ENCODE assay signal across 16 mouse cellular contexts in the genomic region with DNA sequence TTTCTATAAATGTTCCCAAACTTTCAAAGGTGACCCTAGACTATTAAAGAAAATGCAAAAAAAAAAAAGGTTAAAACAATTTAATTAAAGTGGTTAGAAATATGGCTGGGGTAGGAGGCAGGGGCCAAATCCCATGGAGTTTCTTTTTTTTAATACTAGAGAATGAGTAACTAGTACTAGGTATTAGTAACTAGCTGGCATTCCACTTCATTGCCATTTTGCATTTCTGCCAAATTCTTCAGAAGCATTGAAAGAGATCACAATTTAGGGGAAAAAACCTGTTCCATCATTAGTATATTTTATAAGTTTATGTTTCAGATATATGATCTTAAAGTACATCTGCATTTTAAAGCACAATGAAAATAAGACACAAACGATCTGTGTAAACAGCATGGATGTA.
"Had no signal": no experiment of that assay in that cellular context is flagged by ENCODE, and none has a peak within 500 bp of the region (broad histone marks: within the 10 kb centered on the region; RNA-seq: fewer than 3 reads in every experiment).

No protein-coding gene starts in this region.

- DNase-seq: retina, postnatal 1 day; right cerebral cortex, adult 18-20 months; right cerebral cortex, postnatal 14 days; right cerebral cortex, postnatal 25 days; right cerebral cortex, postnatal 4 days; spleen, adult 18-20 months; thymus, adult 18-20 months; thymus, adult 2 months; thymus, postnatal 14 days; thymus, postnatal 25 days; thymus, postnatal 36 days; thymus, postnatal 4 days had no signal

- H3K4me1 ChIP-seq: stomach, embryonic 15.5 days had no signal

- H3K4me2 ChIP-seq: neural tube, embryonic 13.5 days; neural tube, embryonic 15.5 days; stomach, embryonic 15.5 days had no signal

- H3K36me3 ChIP-seq: neural tube, embryonic 13.5 days; neural tube, embryonic 15.5 days; stomach, embryonic 15.5 days had no signal

- H3K27ac ChIP-seq: neural tube, embryonic 13.5 days; neural tube, embryonic 15.5 days; stomach, embryonic 15.5 days; stomach, postnatal 0 days had no signal

- H3K4me3 ChIP-seq: neural tube, embryonic 13.5 days; neural tube, embryonic 15.5 days; stomach, embryonic 15.5 days had no signal

- H3K27me3 ChIP-seq: neural tube, embryonic 13.5 days; neural tube, embryonic 15.5 days; stomach, embryonic 15.5 days had no signal

- H3K9ac ChIP-seq: neural tube, embryonic 13.5 days; neural tube, embryonic 15.5 days; stomach, embryonic 15.5 days had no signal

- H3K9me3 ChIP-seq: neural tube, embryonic 13.5 days; neural tube, embryonic 15.5 days; stomach, embryonic 15.5 days had no signal
